Mouse (Mus musculus): ENCODE results near the gene Axin2.

Axin2 gene

GRCm38 (mm10) chr11:108929700-108930099 is 9.6 kb downstream of the Axin2 start:
- DNase-seq (ENCODE audit: low spot score), result no peak

- no peak for DNase-seq (ENCODE audit: low spot score)
Measured at GRCm38 (mm10) chr11:108930612-108931011, 10.5 kb downstream of the Axin2 start.

- no peak for DNase-seq (ENCODE audit: low spot score)
Measured at GRCm38 (mm10) chr11:108933835-108934234, 13.7 kb downstream of the Axin2 start.

- no peak for DNase-seq (ENCODE audit: low spot score)
Measured at GRCm38 (mm10) chr11:108935128-108935868, 15.1 kb downstream of the Axin2 start.

GRCm38 (mm10) chr11:108936016-108936792 is 16.1 kb downstream of the Axin2 start:
- no peak for DNase-seq (ENCODE audit: low spot score)

- DNase-seq (ENCODE audit: low spot score), result no peak
Measured at GRCm38 (mm10) chr11:108940655-108941412, 20.7 kb downstream of the Axin2 start.

- no peak for DNase-seq (ENCODE audit: low spot score)
Measured at GRCm38 (mm10) chr11:108941836-108942235, 21.7 kb downstream of the Axin2 start.

- DNase-seq (ENCODE audit: low spot score), result no peak
Measured at GRCm38 (mm10) chr11:108943741-108944140, 23.6 kb downstream of the Axin2 start.

GRCm38 (mm10) chr11:108945666-108946065 is 25.5 kb downstream of the Axin2 start:
- DNase-seq (ENCODE audit: low spot score), result no peak

- DNase-seq (ENCODE audit: low spot score), result no peak
Measured at GRCm38 (mm10) chr11:108947425-108948184, 27.5 kb downstream of the Axin2 start.

- DNase-seq (ENCODE audit: low spot score), result no peak
Measured at GRCm38 (mm10) chr11:108948501-108948900, 28.4 kb downstream of the Axin2 start.

- DNase-seq (ENCODE audit: low spot score), result no peak
Measured at GRCm38 (mm10) chr11:108948931-108949330, 28.8 kb downstream of the Axin2 start.

- DNase-seq (ENCODE audit: low spot score), result no peak
Measured at GRCm38 (mm10) chr11:108952343-108952742, 32.2 kb downstream of the Axin2 start.

GRCm38 (mm10) chr11:108955943-108956342 is 35.8 kb downstream of the Axin2 start:
- no peak for DNase-seq (ENCODE audit: low spot score)

- DNase-seq (ENCODE audit: low spot score), result no peak
Measured at GRCm38 (mm10) chr11:108958349-108958748, 38.2 kb downstream of the Axin2 start.

GRCm38 (mm10) chr11:108959196-108959595 is 39.0 kb downstream of the Axin2 start:
- no peak for DNase-seq (ENCODE audit: low spot score)

GRCm38 (mm10) chr11:108961651-108962065 is 41.5 kb downstream of the Axin2 start:
- DNase-seq (ENCODE audit: low spot score), result no peak

GRCm38 (mm10) chr11:108963476-108964232 is 43.5 kb downstream of the Axin2 start:
- DNase-seq (ENCODE audit: low spot score), result no peak

GRCm38 (mm10) chr11:108965740-108966139 is 45.6 kb downstream of the Axin2 start:
- DNase-seq (ENCODE audit: low spot score), result no peak

- no peak for DNase-seq (ENCODE audit: low spot score)
Measured at GRCm38 (mm10) chr11:108973459-108973858, 53.3 kb downstream of the Axin2 start.

GRCm38 (mm10) chr11:108973866-108974265 is 53.7 kb downstream of the Axin2 start:
- DNase-seq (ENCODE audit: low spot score), result no peak

Measured in urinary bladder, postnatal 10 days (tissue).